Mouse (Mus musculus) forebrain, embryonic 16.5 days (tissue): ENCODE measurements around the gene Actr6. TPM values are rescaled to one million over a fixed set of nuclear protein-coding genes. Genes with fewer than 3 reads are reported as not detected.
A peak's percentile ranks its signal among the peaks of the same experiment; 100 is the strongest.

ENCODE experiments used
- ATAC-seq: fragments of 200-750 bp; cut with Nextera tagmentation; 2 replicates; pipeline ENCODE4 v1.8.0; 2017; ENCODE audit warnings: mild to moderate bottlenecking, moderate library complexity
- H3K27ac ChIP-seq: fragments of 300-500 bp; sonication (generic); 2 replicates; pipeline ENCODE4 v1.5.1; 2014; ENCODE audit warnings: low read length, control low read depth
- H3K27me3 ChIP-seq: fragments of 300-500 bp; sonication (generic); replicated peaks from 2 replicates; pipeline ENCODE4 v1.6.1; 2014; ENCODE audit warnings: low read length; ENCODE audit not compliant: control insufficient read depth, insufficient read depth
- H3K36me3 ChIP-seq: fragments of 300-500 bp; sonication (generic); 2 replicates; pipeline ENCODE4 v1.6.1; 2014; ENCODE audit not compliant: control insufficient read depth, insufficient read depth
- H3K4me1 ChIP-seq: fragments of 300-500 bp; sonication (generic); replicated peaks from 2 replicates; pipeline ENCODE4 v1.6.1; 2014; ENCODE audit warnings: low read length; ENCODE audit not compliant: control insufficient read depth, insufficient read depth
- H3K4me2 ChIP-seq: fragments of 300-500 bp; sonication (generic); 2 replicates; pipeline ENCODE4 v1.6.1; 2014; ENCODE audit warnings: mild to moderate bottlenecking, low read length, control low read depth
- H3K4me3 ChIP-seq: fragments of 300-500 bp; sonication (generic); replicated peaks from 2 replicates; pipeline ENCODE4 v1.5.1; 2014; ENCODE audit warnings: mild to moderate bottlenecking, low read length, control low read depth
- H3K9ac ChIP-seq: fragments of 300-500 bp; sonication (generic); replicated peaks from 2 replicates; pipeline ENCODE4 v1.6.1; 2014; ENCODE audit warnings: low read depth, low read length, control low read depth
- H3K9me3 ChIP-seq: fragments of 300-500 bp; sonication (generic); 2 replicates; pipeline ENCODE4 v1.6.1; 2016; ENCODE audit warnings: low read length; ENCODE audit not compliant: control insufficient read depth
- WGBS: fragments of 180-500 bp; shearing (Covaris S2); extraction: QIAGEN DNeasy Blood & Tissue Kit; methylation state at CpG from one replicate; pipeline ENCODE4 v1.1.7; 2014; 5-methylcytosine and 5-hydroxymethylcytosine counted together
- polyA plus RNA-seq: library from polyadenylated mRNA; unstranded; fragments of >200 nt; fragmentation: Nextera tagmentation; extraction: Ambion mirVana; gene quantifications from 2 replicates; pipeline ENCODE4 v1.2.1, GENCODE M21; 2015

Actr6 gene
- 59.5 and 65.5 TPM in 2 replicates for polyA plus RNA-seq

GRCm38 (mm10) chr10:89732001-89732794 is at the start of gene Actr6:
Gene Actr6 (minus strand): TSS chr10:89732295.
- peak within 1 kb of the TSS; percentile 73 for H3K9ac ChIP-seq
- H3K4me3 ChIP-seq: peak within 1 kb of the TSS; percentile 80
- no peaks in the 10 kb centered on the region for H3K9me3 ChIP-seq
- peaks cover 18% of the 10 kb centered on the region for H3K4me1 ChIP-seq
- WGBS: under 1% methylated on average over 49 of the region's 49 CpGs
- ATAC-seq: peak; percentile 100
- H3K27me3 ChIP-seq: 0 out of 2 replicates have a peak, but pooled peaks cover 3% of the 10 kb centered on the region
- H3K4me2 ChIP-seq: peak within 1 kb of the TSS; percentile 89
- H3K27ac ChIP-seq: peak within 1 kb of the TSS; percentile 90
- H3K36me3 ChIP-seq: no peaks in the 10 kb centered on the region

DNA sequence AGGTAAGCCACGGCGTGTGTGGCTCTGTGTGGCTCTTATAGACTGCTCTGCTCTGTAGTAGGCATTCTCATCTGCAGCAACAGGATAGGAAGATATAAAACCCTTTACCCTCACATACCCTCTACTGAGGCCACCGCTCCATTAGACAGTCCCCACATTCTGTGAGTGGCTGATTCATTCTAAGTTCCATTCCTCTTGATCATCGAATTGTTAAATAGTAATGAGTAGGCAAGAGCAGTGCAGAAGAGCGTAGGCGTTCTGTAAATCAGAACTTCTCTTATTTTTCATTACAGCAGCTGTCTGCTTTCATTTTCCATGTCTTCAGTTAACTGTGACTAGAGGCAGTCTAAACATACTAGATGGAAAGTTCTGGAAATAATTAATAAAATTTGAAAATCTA is 43.9 kb upstream of the Actr6 start:
- no peaks in the 10 kb centered on the region for H3K27me3 ChIP-seq
- H3K4me2 ChIP-seq: no peak overlapping the region
- no peak overlapping the region for H3K9ac ChIP-seq
- H3K9me3 ChIP-seq: no peaks in the 10 kb centered on the region
- ATAC-seq: no peak
- no peak overlapping the region for H3K27ac ChIP-seq
- peaks cover 7% of the 10 kb centered on the region; the same call in 1 of the 2 replicates for H3K36me3 ChIP-seq
- H3K4me3 ChIP-seq: no peak overlapping the region
- 96% methylated on average over 6 of the region's 6 CpGs for WGBS
- no peaks in the 10 kb centered on the region for H3K4me1 ChIP-seq

DNA sequence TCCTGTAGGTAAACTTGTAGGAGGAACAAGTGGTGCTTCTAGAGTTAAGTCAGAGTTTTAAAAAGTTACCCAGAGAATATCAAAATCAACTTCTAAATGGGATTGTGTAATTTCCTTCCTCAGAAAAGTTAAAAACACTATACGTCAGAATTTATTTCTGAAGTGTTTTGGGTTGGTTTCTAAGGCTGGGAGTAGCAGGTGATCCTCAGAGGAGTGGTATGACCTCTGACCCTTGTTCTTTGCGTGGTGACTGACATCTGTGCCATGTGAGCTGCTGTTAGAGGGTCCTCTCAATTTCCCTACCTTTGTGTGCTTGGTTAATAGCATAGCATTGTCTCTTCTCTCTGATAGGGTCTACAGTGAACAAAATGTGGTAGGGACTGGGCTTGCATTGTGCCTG is 39.8 kb upstream of the Actr6 start:
- Histone ChIP-seq H3K4me2 (no peak overlapping the region), H3K4me1 (no peaks in the 10 kb centered on the region), H3K36me3 (0 out of 2 replicates have a peak, but pooled peaks cover 2% of the 10 kb centered on the region), H3K4me3 (no peak overlapping the region), H3K27ac (no peak overlapping the region), H3K9ac (no peak overlapping the region), H3K27me3 (no peaks in the 10 kb centered on the region), H3K9me3 (no peaks in the 10 kb centered on the region)
- 44% methylated on average over 2 of the region's 2 CpGs for WGBS
- ATAC-seq: no peak

DNA sequence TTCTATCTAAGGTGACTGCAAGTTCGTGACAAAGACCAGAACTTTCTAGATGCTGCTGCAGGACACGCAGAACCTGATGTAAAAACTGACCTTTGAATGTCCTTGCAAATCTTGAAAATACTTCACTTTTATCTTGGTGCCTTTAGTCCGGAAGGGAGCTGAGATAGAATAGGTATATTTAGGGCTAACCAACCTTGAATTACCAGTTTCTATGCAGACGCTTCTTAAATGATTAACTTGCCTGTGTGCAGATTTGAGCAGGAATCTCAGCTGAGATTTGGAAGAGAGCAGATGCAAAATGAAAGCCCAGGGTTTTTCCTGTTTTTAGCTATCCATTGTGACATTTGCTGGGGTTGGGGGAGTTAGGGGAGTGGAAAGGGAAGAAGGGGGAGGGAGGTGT is 37.0 kb upstream of the Actr6 start:
- no peak overlapping the region for H3K4me2 ChIP-seq
- no peak overlapping the region for H3K9ac ChIP-seq
- H3K27ac ChIP-seq: no peak overlapping the region
- WGBS: 90% methylated on average over 4 of the region's 4 CpGs
- H3K36me3 ChIP-seq: no peaks in the 10 kb centered on the region
- H3K27me3 ChIP-seq: no peaks in the 10 kb centered on the region
- no peak overlapping the region for H3K4me3 ChIP-seq
- no peaks in the 10 kb centered on the region for H3K4me1 ChIP-seq
- no peak for ATAC-seq
- H3K9me3 ChIP-seq: no peaks in the 10 kb centered on the region

DNA sequence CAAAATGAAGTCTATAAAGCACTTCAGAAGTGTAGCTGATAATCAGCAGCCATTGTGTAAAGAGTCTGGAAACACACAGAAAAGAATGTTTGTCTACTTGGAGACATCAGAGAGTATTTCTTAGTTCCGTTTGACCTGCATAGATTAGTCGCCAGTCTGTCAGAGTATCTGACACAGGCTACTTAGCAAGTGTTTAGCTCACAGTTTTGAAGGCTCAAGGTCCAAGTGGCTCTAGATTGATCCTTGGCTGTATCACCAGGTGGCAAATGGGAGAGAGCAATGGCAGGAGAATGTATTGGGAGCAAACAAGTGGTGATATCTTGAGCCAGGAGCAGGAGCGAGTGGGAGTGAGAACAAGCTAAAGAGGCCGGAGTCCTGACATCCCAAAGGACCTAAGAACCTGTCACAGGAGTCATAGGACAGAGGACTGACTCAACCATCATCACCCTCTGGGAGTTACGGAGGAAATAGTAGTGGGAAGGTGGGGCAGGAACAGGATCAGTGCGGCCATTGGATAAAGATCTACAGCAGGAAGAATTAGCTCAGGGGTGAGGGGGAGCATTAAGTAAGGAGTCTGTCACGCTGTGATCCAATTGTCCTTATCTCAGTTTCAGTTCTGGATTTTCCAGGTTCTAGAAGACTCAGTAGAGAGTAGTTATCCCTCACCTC is 36.4 kb upstream of the Actr6 start:
- no peak overlapping the region for H3K4me3 ChIP-seq
- H3K4me1 ChIP-seq: no peaks in the 10 kb centered on the region
- H3K9me3 ChIP-seq: no peaks in the 10 kb centered on the region
- no peak for ATAC-seq
- H3K27me3 ChIP-seq: no peaks in the 10 kb centered on the region
- no peak overlapping the region for H3K4me2 ChIP-seq
- 93% methylated on average over 7 of the region's 7 CpGs for WGBS
- no peak overlapping the region for H3K9ac ChIP-seq
- no peaks in the 10 kb centered on the region for H3K36me3 ChIP-seq
- H3K27ac ChIP-seq: no peak overlapping the region

GRCm38 (mm10) chr10:89765790-89766714 is 34.0 kb upstream of the Actr6 start:
- 93% methylated on average over 11 of the region's 11 CpGs for WGBS
- no peaks in the 10 kb centered on the region for H3K9me3 ChIP-seq
- H3K4me1 ChIP-seq: no peaks in the 10 kb centered on the region
- no peak overlapping the region for H3K27ac ChIP-seq
- H3K9ac ChIP-seq: no peak overlapping the region
- H3K36me3 ChIP-seq: no peaks in the 10 kb centered on the region
- no peaks in the 10 kb centered on the region for H3K27me3 ChIP-seq
- no peak for ATAC-seq
- no peak overlapping the region for H3K4me3 ChIP-seq
- H3K4me2 ChIP-seq: no peak overlapping the region

- H3K27me3 ChIP-seq: no peaks in the 10 kb centered on the region
- no peaks in the 10 kb centered on the region for H3K9me3 ChIP-seq
- no peak for ATAC-seq
- no peak overlapping the region for H3K4me2 ChIP-seq
- H3K4me3 ChIP-seq: no peak overlapping the region
- H3K36me3 ChIP-seq: no peaks in the 10 kb centered on the region
- H3K9ac ChIP-seq: no peak overlapping the region
- WGBS: 90% methylated on average over 9 of the region's 9 CpGs
- H3K27ac ChIP-seq: no peak overlapping the region
- H3K4me1 ChIP-seq: no peaks in the 10 kb centered on the region
Measured at GRCm38 (mm10) chr10:89764457-89765121, 32.5 kb upstream of the Actr6 start.

GRCm38 (mm10) chr10:89760772-89761171 is 28.7 kb upstream of the Actr6 start:
- WGBS: 66% methylated on average over 5 of the region's 5 CpGs
- no peaks in the 10 kb centered on the region for H3K9me3 ChIP-seq
- H3K4me3 ChIP-seq: no peak overlapping the region
- no peaks in the 10 kb centered on the region for H3K27me3 ChIP-seq
- no peaks in the 10 kb centered on the region for H3K4me1 ChIP-seq
- no peak overlapping the region for H3K9ac ChIP-seq
- no peak for ATAC-seq
- no peaks in the 10 kb centered on the region for H3K36me3 ChIP-seq
- H3K27ac ChIP-seq: no peak overlapping the region
- no peak overlapping the region for H3K4me2 ChIP-seq
